Mouse (Mus musculus): ENCODE results near the gene Fbn1. TPM values are rescaled to one million over a fixed set of nuclear protein-coding genes. Genes with fewer than 3 reads are reported as not detected.

The Fbn1 gene
- not detected in 2 replicates for total RNA-seq (2014; fragmentation: Nextera tagmentation)
- not detected in 2 replicates for total RNA-seq (2017)

DNA sequence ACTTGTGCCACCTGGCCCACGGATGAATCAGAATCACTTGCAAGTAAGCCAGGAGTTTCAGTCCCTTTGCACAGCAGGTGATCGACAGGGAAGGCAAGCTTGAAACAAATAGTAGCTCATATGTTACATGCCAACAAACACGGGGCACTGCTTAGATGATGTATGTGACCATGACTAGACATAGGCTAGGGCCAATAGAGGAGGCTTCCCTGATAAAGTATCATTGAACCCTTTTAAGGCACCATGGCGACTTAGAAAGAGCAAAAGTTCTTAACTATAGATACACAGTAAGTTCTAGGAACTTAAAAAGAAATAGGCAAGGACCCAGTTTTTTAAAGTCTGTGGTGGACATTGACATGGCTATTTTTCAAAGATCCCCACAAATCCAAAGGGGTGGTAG lies at the start of gene Fbn1:
Gene Fbn1, minus strand, starts transcription at position 101 of the 400 bp plus-strand sequence.
- ATAC-seq (replicated peaks; ENCODE audit: low FRiP score, low TSS enrichment, poor library complexity, severe bottlenecking) = no peak

GRCm38 (mm10) chr2:125555830-125556229 lies 48.0 kb upstream of the Fbn1 start:
- ATAC-seq (replicated peaks; ENCODE audit: low FRiP score, low TSS enrichment, poor library complexity, severe bottlenecking) = no peak

DNA sequence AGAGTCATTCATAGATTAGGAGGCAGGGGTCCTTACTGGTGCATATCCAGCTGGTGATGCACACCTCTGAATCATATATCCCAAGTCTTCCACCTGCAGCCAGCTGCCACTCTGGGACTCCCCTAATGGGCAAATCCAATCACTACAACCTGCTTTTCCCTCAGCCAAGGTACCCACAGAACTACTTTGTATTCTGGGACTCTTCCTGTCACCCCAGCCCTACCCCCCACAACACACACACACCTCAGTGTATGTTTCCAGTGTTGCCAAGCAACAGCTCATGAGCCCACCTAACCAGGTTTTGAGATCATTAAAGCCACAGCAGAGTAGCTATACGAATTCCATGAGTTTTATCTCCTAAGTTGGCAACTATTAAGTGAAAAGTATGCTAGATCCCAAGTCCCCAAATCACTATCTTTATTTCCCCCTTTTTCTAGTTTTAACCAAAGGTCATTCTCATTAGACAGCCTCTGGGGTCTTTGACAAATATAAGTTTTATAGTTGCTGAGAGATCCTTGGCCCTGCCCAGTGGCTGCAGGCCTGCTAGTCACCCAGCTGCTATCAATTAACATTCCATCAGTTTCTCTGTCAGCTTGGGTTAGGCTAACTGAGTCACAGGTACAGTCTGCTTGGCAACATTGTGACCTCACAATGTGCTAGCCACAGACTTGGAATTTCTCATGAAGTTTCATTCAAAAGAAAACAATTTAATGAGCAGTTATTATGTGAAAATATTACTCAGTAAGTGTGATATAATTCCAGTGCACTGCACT lies 41.2 kb upstream of the Fbn1 start:
- ATAC-seq (replicated peaks; ENCODE audit: low FRiP score, low TSS enrichment, poor library complexity, severe bottlenecking) = no peak

DNA sequence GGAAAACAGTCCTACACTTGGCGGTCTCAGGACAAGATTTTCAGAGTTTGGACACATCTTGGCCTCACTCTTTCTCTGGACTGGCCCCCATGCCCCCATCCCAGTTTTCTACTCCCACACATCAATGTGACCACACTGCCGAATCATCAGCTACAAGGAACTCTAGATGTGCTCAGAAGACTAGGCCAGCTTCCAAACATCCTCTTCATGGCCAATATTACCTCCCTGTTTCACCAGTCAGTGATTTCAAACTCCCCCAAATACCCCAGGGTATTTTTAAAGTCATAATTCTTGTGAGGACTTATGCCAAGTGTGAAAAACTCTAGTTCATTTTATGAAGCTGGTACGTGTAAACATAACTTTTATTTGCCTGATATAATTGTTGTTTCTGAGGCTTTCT lies 37.2 kb upstream of the Fbn1 start:
- ATAC-seq (replicated peaks; ENCODE audit: low FRiP score, low TSS enrichment, poor library complexity, severe bottlenecking) = no peak

GRCm38 (mm10) chr2:125543646-125544045 lies 35.9 kb upstream of the Fbn1 start:
- ATAC-seq (replicated peaks; ENCODE audit: low FRiP score, low TSS enrichment, poor library complexity, severe bottlenecking) = no peak

- no peak for ATAC-seq (replicated peaks; ENCODE audit: low FRiP score, low TSS enrichment, poor library complexity, severe bottlenecking)
These were observed 33.7 kb upstream of the Fbn1 start for GRCm38 (mm10) chr2:125541451-125541850.

DNA sequence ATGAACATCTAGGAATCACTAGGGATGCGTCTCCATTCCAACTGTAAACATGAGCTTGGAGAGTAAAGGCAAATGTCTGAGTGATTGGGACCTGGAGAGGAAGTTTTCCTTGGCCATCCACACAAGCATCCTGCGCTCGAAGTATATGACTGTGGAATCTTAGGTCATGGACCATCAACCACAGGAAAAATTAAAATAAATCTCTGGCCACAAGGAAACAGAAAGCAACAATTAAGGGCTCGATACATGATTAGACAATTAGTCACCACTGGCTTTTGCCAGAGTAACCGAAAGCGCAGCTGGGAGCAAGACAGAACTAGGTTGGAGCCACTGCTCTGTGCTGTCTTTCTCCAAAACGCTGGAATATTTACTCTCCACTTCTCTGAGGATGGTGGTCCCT lies 32.8 kb upstream of the Fbn1 start:
- ATAC-seq (replicated peaks; ENCODE audit: low FRiP score, low TSS enrichment, poor library complexity, severe bottlenecking) = no peak

- ATAC-seq (replicated peaks; ENCODE audit: low FRiP score, low TSS enrichment, poor library complexity, severe bottlenecking) = no peak
These were observed 31.8 kb upstream of the Fbn1 start for GRCm38 (mm10) chr2:125539640-125540039.

DNA sequence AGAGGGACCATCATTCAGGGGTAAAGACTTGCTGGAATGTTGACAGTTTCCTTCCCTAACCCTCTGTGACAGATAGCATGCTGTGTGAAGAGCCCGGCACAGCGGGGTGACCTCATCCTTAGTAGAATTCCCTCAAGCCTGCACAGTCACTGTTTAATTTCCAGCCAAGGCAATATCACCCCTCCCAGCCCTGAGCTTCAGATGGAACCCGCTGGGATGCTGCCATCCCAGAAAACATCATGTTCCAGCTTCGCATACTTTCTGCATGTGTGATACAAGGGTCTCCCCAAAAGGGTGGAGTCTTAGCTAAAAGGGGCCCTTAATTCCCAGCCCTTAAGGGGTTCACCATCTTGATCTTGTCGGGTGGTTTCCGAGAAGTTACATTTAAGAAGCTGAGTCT lies 22.9 kb upstream of the Fbn1 start:
- no peak for ATAC-seq (replicated peaks; ENCODE audit: low FRiP score, low TSS enrichment, poor library complexity, severe bottlenecking)

DNA sequence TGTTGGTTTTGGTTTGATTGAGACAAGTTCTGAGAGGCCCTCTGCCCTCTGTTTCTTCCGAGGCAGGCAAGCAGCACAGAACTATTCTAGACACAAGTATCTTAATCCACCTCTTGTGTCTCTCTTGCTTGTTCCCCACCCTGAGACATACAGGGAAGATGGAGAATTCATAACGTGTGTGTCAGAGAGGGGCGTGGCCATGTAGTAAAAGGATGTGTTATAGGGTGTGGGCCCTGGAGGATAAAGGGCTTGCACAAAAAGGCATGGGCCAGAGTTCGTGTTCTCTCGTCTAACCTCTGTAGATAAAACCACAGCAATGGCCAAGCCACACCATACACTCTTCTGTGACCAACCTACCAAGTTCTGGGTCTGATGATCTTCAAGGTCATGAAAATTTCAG lies 18.8 kb upstream of the Fbn1 start:
- no peak for ATAC-seq (replicated peaks; ENCODE audit: low FRiP score, low TSS enrichment, poor library complexity, severe bottlenecking)

DNA sequence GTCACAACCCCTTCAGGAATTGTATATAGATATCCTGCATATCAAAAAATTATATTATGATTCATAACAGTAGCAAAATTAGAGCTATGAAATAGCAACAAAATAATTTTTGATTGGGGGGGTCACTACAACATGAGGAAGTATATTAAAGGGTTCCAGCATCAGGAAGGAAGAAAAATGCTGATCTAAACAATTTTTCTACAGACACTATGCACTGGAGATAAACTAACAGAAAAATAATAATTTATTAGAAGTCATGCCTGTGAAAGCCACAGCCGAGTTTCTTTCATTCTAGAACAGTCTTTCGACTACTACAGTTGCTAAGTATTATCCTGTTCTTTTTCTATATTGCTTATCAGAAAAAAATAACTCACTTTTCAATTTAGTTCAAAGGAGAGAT lies 17.7 kb upstream of the Fbn1 start:
- no peak for ATAC-seq (replicated peaks; ENCODE audit: low FRiP score, low TSS enrichment, poor library complexity, severe bottlenecking)

DNA sequence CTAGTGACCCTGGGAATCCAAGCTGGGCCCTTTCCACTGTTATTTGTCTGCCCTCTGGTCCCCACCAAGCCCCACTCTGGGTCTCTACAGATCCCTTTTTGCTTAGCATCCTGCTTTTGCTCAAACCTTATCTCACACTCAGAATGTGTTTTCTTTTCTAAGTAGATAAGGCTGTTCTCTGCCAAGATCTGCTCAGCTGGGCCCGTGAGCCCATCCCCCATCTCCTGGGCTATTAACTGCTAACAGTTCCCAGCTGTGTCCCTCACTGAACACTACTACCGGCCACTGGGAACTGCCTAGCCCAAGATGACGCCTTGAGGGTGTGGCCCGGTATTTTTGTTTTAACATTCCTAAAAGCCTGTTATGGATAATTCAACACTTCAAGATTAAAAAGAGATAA lies 8.8 kb upstream of the Fbn1 start:
- ATAC-seq (replicated peaks; ENCODE audit: low FRiP score, low TSS enrichment, poor library complexity, severe bottlenecking) = peak; percentile 67

DNA sequence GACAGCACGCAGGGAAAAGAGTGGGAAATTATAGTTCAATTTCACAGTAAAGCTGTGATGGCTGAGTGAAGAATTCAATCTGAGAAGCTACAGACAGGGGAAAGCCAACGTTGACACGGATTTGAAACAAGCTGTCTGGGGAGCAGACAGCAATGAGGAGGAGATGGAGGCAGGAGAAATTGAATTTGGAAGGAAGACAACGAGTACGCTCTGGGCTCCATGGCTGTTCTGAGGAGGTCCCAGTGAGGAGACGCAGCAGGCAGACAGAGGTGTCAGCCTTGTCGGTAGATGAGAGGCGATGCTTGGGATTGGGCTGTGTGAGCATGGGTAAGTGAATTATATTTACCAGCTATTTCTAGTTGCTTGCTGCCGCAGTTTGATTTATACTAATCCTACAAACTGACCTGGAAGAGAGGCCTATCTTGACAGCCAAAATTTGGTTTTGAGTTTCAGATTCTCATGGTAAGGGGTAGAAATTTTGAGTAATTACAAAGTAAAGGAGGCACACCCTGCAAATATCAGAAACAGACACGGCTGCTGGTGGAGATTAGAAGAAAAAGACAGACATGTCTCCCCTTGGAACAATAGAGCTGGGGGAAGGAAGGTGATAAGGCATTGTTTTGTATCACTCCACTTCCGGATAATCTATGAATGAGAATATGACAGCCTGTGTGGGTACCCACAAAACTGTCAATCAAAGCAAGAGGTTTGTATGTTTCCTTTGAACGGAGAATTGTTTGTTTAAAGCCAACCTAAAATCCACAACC lies 7.7 kb upstream of the Fbn1 start:
- ATAC-seq (replicated peaks; ENCODE audit: low FRiP score, low TSS enrichment, poor library complexity, severe bottlenecking) = peak; percentile 81

GRCm38 (mm10) chr2:125514391-125514790 lies 6.6 kb upstream of the Fbn1 start:
- no peak for ATAC-seq (replicated peaks; ENCODE audit: low FRiP score, low TSS enrichment, poor library complexity, severe bottlenecking)

- ATAC-seq (replicated peaks; ENCODE audit: low FRiP score, low TSS enrichment, poor library complexity, severe bottlenecking) = no peak
These were observed 4.8 kb upstream of the Fbn1 start for GRCm38 (mm10) chr2:125512544-125512943.

DNA sequence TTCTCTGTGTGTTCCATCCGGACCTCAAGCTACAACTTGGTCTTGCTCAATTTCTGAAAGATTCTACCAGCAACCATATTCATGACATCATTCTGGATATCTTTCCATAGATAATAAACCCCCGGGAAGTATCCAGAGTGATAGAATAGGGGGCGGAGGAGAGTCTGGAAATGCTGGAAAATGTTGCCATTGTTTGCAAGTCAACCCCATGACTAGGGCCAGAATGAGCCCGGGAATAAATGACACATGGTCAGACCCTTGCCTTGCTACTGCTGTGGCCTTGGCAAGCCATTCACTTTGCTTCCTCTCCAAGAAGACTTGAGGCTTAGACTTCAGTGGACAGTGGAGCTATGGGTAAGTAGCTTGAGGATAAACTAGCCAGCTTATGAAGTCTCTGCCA lies 4.1 kb upstream of the Fbn1 start:
- ATAC-seq (replicated peaks; ENCODE audit: low FRiP score, low TSS enrichment, poor library complexity, severe bottlenecking) = no peak

DNA sequence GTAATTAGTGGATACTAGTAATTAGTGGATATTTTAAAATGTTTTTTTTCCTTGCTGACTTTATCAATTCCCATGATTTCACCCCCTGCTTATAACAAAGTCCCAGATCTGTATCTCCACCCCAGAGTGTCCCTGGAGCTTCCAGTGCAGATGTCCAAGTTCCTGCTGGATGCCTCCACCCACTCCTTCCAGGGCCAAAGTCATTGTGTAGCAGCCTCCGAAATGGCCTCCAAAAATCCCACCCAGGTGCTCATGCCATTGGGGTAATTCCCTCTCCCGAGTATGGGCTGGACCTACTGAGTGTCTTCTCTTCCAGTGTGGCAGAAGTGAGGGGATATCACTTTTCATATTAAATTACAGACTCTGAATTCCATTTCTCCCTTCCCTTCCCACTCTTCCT lies 3.0 kb upstream of the Fbn1 start:
- ATAC-seq (replicated peaks; ENCODE audit: low FRiP score, low TSS enrichment, poor library complexity, severe bottlenecking) = no peak

GRCm38 (mm10) chr2:125508381-125508780 lies 588 bp upstream of the Fbn1 start:
- no peak for ATAC-seq (replicated peaks; ENCODE audit: low FRiP score, low TSS enrichment, poor library complexity, severe bottlenecking)

DNA sequence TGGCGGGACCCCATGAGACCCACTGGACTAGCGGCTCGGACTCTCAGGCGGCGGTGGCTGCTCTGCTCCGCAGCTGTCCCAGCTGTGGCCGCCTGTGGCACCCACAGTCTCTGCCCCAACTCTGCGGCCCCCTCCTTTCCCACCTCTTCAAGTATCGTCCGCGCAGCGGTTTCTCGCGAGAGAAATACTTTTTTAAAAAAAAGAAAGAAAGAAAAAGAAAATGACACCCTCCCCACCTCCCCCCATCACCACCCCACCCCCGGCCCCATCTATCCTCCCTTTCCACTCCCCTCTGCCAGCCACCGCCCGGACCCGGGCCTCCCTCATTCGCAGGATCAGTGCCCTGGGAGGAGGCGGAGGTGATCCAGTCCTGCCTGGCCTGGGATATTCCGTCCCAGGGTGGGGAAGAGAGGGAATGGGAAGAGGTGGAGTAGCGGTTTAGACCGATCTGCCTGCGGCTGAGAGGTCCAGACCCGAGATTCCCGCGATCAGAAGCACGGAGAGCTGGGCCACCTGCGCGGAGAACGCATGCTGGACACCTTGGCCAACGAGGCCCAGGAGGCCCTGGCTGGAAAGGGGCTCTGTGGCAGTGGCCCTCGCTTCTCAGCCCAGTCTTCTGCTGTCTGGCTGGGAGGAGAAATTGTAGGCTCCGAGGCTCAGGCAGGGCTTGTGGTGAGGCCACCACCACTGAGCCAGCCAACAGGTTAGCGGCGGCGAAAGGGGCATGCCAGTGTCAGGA lies 1.3 kb downstream of the Fbn1 start:
- ATAC-seq (replicated peaks; ENCODE audit: low FRiP score, low TSS enrichment, poor library complexity, severe bottlenecking) = no peak

GRCm38 (mm10) chr2:125505746-125506315 lies 2.0 kb downstream of the Fbn1 start:
- ATAC-seq (replicated peaks; ENCODE audit: low FRiP score, low TSS enrichment, poor library complexity, severe bottlenecking) = peak; percentile 20; the same call in 1 of the 2 replicates
